Mouse (Mus musculus) lung, embryonic 16.5 days (tissue): Measurements from ENCODE around the gene B4galt4. TPM values are rescaled to one million over a fixed set of nuclear protein-coding genes. Genes with fewer than 3 reads are reported as not detected.
A peak's percentile ranks its signal among the peaks of the same experiment; 100 is the strongest.
"Not testable (repeated sequence)": the region's sequence is repeated elsewhere in the genome, so short reads cannot be mapped to it uniquely, and the experiment has no call there.

Experiments
- ATAC-seq: fragments of 200-750 bp; cut with Nextera tagmentation; 2 replicates; pipeline ENCODE4 v1.8.0; 2017; ENCODE audit warnings: low read depth, mild to moderate bottlenecking, moderate library complexity
- H3K27ac ChIP-seq: fragments of 300-500 bp; sonication (generic); 2 replicates; pipeline ENCODE4 v1.5.1; 2014; ENCODE audit warnings: mild to moderate bottlenecking, control low read depth, low read length
- H3K27me3 ChIP-seq: fragments of 300-500 bp; sonication (generic); 2 replicates; pipeline ENCODE4 v1.6.1; 2014; ENCODE audit warnings: low read depth, low read length, mixed read lengths; ENCODE audit not compliant: control insufficient read depth, insufficient read depth
- H3K36me3 ChIP-seq: fragments of 300-500 bp; sonication (generic); 2 replicates; pipeline ENCODE4 v1.6.1; 2014; ENCODE audit warnings: low read length; ENCODE audit not compliant: control insufficient read depth, insufficient read depth
- H3K4me1 ChIP-seq: fragments of 300-500 bp; sonication (generic); replicated peaks from 2 replicates; pipeline ENCODE4 v1.6.1; 2014; ENCODE audit warnings: low read length, mixed read lengths; ENCODE audit not compliant: control insufficient read depth, insufficient read depth
- H3K4me2 ChIP-seq: fragments of 300-500 bp; sonication (generic); 2 replicates; pipeline ENCODE4 v1.6.1; 2014; ENCODE audit warnings: low read depth, low read length, control low read depth
- H3K4me3 ChIP-seq: fragments of 300-500 bp; sonication (generic); 2 replicates; pipeline ENCODE4 v1.5.1; 2014; ENCODE audit warnings: mild to moderate bottlenecking, low read length, control low read depth
- H3K9ac ChIP-seq: fragments of 300-500 bp; sonication (generic); 2 replicates; pipeline ENCODE4 v1.6.1; 2014; ENCODE audit warnings: low read length, control low read depth
- H3K9me3 ChIP-seq: fragments of 300-500 bp; sonication (generic); 2 replicates; pipeline ENCODE4 v1.6.1; 2016; ENCODE audit warnings: low read length; ENCODE audit not compliant: control insufficient read depth
- WGBS: fragments of 180-500 bp; shearing (Covaris S2); extraction: QIAGEN DNeasy Blood & Tissue Kit; methylation state at CpG from one replicate; pipeline ENCODE4 v1.1.7; 2014; 5-methylcytosine and 5-hydroxymethylcytosine counted together
- polyA plus RNA-seq: library from polyadenylated mRNA; unstranded; fragments of >200 nt; fragmentation: Nextera tagmentation; extraction: Ambion mirVana; gene quantifications from 2 replicates; pipeline ENCODE4 v1.2.1, GENCODE M21; 2015

The B4galt4 gene
- polyA plus RNA-seq, 1 experiment from 2014 or later: 34.7 TPM

DNA sequence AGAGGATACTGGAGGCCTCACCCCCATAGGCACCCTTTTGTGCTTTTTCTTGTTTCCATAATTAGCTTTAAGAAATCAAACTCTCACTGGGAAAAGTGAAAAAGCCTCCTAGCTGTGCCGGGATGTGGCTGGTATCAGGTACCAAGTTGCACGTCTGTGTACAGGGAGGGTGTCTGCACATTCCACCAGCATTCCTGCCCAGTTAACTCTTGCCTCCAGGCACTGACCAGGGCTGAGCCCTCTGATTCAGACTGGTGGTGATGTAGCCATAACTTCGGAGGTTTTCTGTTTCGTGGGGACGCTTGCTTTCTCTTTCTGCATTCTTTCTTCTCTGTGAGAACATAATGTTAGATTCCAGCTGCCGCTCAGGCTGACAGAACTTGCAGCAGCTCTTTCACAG, 51.1 kb downstream of the B4galt4 start:
- WGBS: 39% methylated on average over 6 of the region's 6 CpGs

DNA sequence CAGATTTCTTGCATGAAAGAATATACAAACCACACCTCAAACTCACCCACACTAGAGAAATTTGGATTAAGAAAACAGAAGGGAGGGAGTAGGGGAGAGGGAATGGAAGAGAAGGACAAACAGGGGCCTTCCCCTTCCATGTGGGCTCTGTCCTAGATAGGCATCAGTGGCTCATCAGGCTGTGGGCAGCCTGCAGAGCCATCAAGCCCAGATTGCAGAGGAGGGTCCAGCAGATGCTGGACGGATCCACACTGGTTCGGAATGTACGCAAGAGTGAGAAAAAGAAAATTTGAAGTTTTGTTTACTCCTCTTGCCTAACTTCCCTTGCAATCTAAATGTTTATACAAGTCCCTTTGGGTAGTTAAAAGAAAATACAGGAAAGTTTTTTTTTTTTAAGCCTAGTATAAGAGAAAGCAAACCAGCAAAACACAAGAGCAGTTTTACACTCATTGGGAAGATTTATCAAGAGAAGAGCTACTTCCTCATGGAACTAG, 56.9 kb downstream of the B4galt4 start:
- Histone ChIP-seq H3K9me3 (no peaks in the 10 kb centered on the region), H3K27ac (peak overlapping the region; percentile 26; the same call in 1 of the 2 replicates), H3K4me2 (no peak overlapping the region), H3K4me1 (peaks cover 7% of the 10 kb centered on the region; the same call in 1 of the 2 replicates), H3K27me3 (no peaks in the 10 kb centered on the region), H3K9ac (no peak overlapping the region), H3K36me3 (no peaks in the 10 kb centered on the region), H3K4me3 (no peak overlapping the region)
- ATAC-seq: peak; percentile 79
- WGBS: 47% methylated on average over 3 of the region's 3 CpGs

More for the DNA sequence above, 51.1 kb downstream of the B4galt4 start:
- Histone ChIP-seq H3K4me1 (peaks cover 5% of the 10 kb centered on the region), H3K9me3 (no peaks in the 10 kb centered on the region), H3K9ac (0 out of 2 replicates have a peak overlapping the region, but pooled peaks have one; percentile 21), H3K27me3 (no peaks in the 10 kb centered on the region), H3K36me3 (no peaks in the 10 kb centered on the region), H3K4me2 (0 out of 2 replicates have a peak overlapping the region, but pooled peaks have one; percentile 3), H3K27ac (no peak overlapping the region), H3K4me3 (no peak overlapping the region)
- peak; percentile 85 for ATAC-seq

- Histone ChIP-seq H3K4me2 (no peak within 1 kb of the TSS; the same call in 1 of the 2 replicates), H3K9me3 (no peaks in the 10 kb centered on the region), H3K9ac (no peak within 1 kb of the TSS), H3K4me1 (peaks cover 7% of the 10 kb centered on the region; the same call in 1 of the 2 replicates), H3K36me3 (no peaks in the 10 kb centered on the region), H3K4me3 (no peak within 1 kb of the TSS), H3K27me3 (no peaks in the 10 kb centered on the region), H3K27ac (no peak within 1 kb of the TSS)
- peak; percentile 63 for ATAC-seq
- WGBS: 18% methylated on average over 10 of the region's 10 CpGs
Observed at GRCm38 (mm10) chr16:38800091-38800490, 58.0 kb downstream of the B4galt4 start, which contains the start of gene Upk1b. Gene Upk1b, minus strand, starts transcription at chr16:38800328.

DNA sequence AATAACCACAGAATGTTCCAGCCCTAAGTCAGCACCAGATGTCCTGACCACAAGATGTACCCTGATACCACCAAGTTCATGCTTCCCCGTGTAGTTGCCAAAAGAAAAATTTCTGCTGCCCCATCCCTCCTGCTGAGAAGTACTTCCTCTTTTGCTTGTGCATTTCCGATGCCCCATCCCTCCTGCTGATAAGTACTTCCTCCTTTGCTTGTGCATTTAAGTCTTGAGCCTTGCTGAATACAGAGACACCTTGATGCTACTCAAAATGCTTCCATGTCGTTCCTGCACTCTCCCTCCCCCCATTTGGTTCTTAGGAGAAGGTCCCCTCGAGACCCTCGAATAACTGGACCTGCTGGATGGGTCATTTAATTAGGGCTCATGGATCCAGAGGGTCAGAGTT, 65.7 kb downstream of the B4galt4 start:
- not testable (repeated sequence) for H3K27me3 ChIP-seq, H3K4me1 ChIP-seq, H3K4me2 ChIP-seq, H3K27ac ChIP-seq, H3K9ac ChIP-seq, H3K9me3 ChIP-seq, ATAC-seq, H3K4me3 ChIP-seq, H3K36me3 ChIP-seq
- WGBS: 94% methylated on average over 5 of the region's 5 CpGs

DNA sequence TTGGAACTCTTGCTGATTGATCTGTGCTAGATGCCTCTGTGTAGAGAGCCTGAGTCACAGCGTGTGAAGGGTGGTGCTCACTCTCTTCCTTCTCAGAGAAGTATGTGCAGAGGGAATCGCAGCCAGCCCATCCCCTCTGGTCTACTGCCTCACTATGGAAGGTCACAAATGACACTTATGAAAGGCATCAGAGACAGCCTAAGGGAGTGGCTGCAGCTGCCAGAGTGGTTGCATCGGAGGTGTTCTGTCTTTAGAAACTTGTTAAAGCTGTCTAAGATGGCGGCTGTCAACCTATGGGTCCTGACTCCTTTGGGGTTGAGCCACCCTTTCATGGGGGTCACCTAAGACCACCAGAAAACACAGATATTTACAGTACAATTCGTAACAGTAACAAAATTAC, 68.1 kb downstream of the B4galt4 start:
- Histone ChIP-seq H3K4me2 (no peak overlapping the region), H3K4me3 (no peak overlapping the region), H3K36me3 (no peaks in the 10 kb centered on the region), H3K9ac (no peak overlapping the region), H3K9me3 (no peaks in the 10 kb centered on the region), H3K4me1 (no peaks in the 10 kb centered on the region), H3K27ac (no peak overlapping the region), H3K27me3 (no peaks in the 10 kb centered on the region)
- WGBS: 51% methylated on average over 5 of the region's 5 CpGs
- no peak for ATAC-seq

DNA sequence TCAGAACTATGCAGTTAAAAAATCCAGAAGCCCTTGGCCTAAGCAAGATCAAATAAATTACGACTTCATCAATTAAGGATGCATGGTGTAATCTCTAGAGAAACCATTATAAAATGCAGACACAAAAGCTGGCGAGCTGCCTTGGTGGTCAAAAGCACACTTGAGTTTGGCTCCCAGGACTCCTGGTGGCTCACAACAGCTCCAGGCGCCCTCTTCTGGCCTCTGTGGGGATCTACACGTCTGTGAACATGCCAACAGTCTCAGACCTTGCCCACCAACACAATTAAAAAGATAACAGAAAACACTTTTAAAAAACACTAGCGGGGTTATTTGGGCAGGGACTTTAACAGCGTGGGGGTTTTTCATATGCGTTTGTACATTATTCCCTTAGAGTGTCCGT, 70.5 kb downstream of the B4galt4 start:
- H3K4me1 ChIP-seq: peaks cover 6% of the 10 kb centered on the region
- H3K9me3 ChIP-seq: no peaks in the 10 kb centered on the region
- no peak overlapping the region for H3K4me2 ChIP-seq
- H3K27ac ChIP-seq: no peak overlapping the region
- ATAC-seq: no peak
- H3K27me3 ChIP-seq: no peaks in the 10 kb centered on the region
- H3K36me3 ChIP-seq: no peaks in the 10 kb centered on the region
- no peak overlapping the region for H3K4me3 ChIP-seq
- 24% methylated on average over 8 of the region's 8 CpGs for WGBS
- no peak overlapping the region for H3K9ac ChIP-seq

Other genes with a start within 250 kb of the B4galt4 start
- 26.8 and 27.7 TPM in 2 replicates for gene Timmdc1, start 219.6 kb upstream of the B4galt4 start, polyA plus RNA-seq
- gene Poglut1, start 192.0 kb upstream of the B4galt4 start, polyA plus RNA-seq: 44.5 and 50.4 TPM in 2 replicates
- gene Tmem39a, start 183.6 kb upstream of the B4galt4 start, polyA plus RNA-seq: 123 and 130 TPM in 2 replicates
- gene Arhgap31, start 29.0 kb upstream of the B4galt4 start, polyA plus RNA-seq: 21.5 and 23.9 TPM in 2 replicates
- gene Upk1b, start 58.1 kb downstream of the B4galt4 start, polyA plus RNA-seq: 14.8 and 20.6 TPM in 2 replicates
- not detected in 2 replicates for gene 4930435E12Rik, start 86.5 kb downstream of the B4galt4 start, polyA plus RNA-seq
- gene Igsf11, start 150.4 kb downstream of the B4galt4 start, polyA plus RNA-seq: 0.16 and 0.25 TPM in 2 replicates